Mouse (Mus musculus) layer of hippocampus, postnatal 14 days (tissue): ENCODE data around the gene Il27ra. TPM values are rescaled to one million over a fixed set of nuclear protein-coding genes. Genes with fewer than 3 reads are reported as not detected.
A peak's percentile ranks its signal among the peaks of the same experiment; 100 is the strongest.
"Not testable (repeated sequence)": the region's sequence is repeated elsewhere in the genome, so short reads cannot be mapped to it uniquely, and the experiment has no call there.

ENCODE experiments used
- DNase-seq, 2 experiments: peaks; one replicate each; pipeline ENCODE4 v3.0.0; 2021 to 2022; ENCODE audit warnings: low spot score in 2 of 2, mixed read lengths in 1 of 2
- total RNA-seq, 2 experiments: library from RNA; stranded (reverse); gene quantifications; 2 replicates each; pipeline ENCODE4 v1.2.3; 2021

The Il27ra gene
- total RNA-seq, 2 experiments from 2014 or later, result 1.6 to 1.8 TPM

- DNase-seq, result no peak
These were observed 19.3 kb downstream of the Il27ra start for GRCm38 (mm10) chr8:84023085-84023484.

DNA sequence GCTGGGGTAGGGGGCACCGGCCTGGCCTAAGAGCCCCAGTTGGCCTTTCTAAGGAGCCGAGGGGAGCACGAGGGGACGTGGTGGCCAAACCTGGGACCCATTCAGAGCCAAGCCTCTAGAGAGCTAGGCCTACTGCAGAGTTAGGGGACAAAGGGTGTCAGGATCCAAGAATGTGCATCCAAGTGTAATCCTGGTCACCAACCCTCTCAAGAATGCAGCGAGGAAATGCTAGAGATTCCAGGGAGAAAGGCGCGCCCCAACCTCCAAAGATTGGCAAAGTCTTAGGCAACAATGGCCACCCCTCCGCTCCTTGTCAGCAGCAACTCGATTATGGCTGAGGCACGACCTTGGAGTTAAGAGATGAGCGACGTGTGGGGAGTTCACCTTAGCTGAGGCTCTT lies 20.8 kb downstream of the Il27ra start:
- no peak for DNase-seq

GRCm38 (mm10) chr8:84021096-84021495 lies 21.3 kb downstream of the Il27ra start, which contains the start of gene Palm3:
Gene Palm3, plus strand, starts transcription at chr8:84021471.
- no peak for DNase-seq

- DNase-seq, result no peak
These were observed 22.7 kb downstream of the Il27ra start for GRCm38 (mm10) chr8:84019738-84020137.

DNA sequence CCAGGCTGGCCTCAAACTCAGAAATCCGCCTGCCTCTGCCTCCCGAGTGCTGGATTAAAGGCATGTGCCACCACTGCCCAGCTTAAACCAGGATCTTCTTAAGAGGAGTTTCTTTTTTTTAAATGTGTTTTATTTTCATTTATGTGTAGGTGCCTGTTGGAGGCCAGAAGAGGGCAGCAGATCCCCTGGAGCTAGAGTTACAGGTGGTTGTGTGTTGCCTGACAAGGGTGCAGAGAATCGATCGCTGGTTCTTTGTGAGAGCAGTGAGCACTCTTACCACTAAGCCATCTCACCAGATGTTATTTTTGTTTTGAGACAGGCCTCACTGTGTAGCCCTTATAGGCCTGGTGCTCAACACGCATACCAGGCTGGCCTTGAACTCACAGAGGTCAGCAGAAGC lies 26.6 kb downstream of the Il27ra start:
- no peak for DNase-seq

GRCm38 (mm10) chr8:84012499-84013165 lies 29.8 kb downstream of the Il27ra start:
- DNase-seq, result no peak

DNA sequence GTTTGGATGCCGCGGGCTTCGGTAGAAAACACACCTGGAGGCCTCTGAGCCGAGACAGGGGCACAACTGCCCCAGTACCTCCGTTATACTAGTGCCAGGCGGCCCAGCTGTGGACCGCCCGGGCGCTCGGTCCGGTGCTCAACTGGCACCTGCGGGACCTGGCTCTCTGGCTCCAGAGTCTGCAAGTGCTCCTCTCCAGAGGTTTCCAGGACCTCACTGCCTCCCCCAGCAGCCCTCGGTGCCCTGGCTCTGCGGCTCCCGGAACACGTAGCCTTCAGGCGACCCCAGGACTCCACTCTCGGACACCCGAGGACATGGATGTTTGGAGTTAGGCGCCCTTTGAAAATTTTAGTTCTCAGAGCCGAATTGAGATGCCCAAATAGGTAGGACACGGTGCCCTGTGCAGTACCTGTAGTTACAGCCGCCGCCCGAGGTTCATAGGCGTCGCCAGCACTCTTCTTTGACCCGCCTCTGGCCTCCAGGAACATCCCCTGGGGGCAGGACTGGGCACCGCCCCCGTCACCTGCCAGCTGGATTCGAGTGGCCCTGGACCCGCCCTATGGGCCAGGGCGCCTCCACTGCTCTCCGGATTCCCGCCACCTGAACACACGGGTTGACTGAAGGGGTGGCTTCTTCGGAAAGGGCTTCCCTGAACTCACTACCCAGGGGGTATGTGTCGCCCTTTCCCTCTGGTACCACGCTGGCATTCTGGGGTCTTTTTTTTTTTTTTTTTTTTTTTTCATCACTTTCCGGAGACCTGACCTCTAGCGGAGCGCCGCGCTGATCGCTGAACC lies 30.5 kb downstream of the Il27ra start, which contains the start of gene 2210011C24Rik:
TSS of gene 2210011C24Rik (minus strand) at position 467 of the 794 bp plus-strand sequence.
- DNase-seq, result no peak

- peak in 1 of 2 experiments; percentile 65 for DNase-seq
These were observed 31.5 kb downstream of the Il27ra start for GRCm38 (mm10) chr8:84010625-84011611.

- DNase-seq, result peak; percentile 83 to 85
These were observed 32.5 kb downstream of the Il27ra start for GRCm38 (mm10) chr8:84009876-84010275.

DNA sequence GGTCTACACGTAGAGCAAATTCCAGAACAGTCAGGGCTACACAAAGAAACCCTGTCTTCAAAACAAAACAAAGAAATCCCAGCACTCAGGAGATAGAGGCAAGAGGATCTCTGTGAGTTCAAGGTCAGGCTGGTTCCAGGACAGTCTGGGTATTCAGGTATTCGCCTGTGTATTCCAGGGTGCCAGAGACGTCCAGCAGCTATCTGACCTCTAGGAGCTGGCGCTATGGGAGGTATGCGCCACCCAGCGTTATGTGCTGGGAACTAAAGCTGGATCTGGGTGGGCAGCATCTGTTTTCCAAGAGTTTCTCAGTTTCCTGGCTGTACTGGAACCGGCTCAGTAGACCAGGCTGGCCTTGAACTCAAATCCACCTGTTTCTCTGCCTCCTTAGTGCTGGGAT lies 34.0 kb downstream of the Il27ra start:
- DNase-seq, result no peak

DNA sequence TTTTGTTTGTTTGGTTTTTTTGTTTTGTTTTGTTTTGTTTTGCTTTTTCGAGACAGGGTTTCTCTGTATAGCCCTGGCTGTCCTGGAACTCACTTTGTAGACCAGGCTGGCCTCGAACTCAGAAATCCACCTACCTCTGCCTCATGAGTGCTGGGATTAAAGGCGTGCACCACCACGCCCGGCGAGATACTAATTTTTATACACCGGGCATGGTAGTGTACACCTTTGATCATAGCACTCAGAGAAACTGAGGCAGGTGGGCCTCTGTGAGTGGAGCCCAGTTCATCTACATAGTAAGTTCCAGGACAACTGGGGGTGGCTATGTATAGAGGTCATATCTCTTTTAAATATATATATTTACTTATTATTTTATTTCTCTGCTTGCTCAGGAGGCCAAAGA lies 36.9 kb downstream of the Il27ra start:
- DNase-seq, result not testable (repeated sequence)

- DNase-seq, result peak; percentile 93
These were observed 37.7 kb downstream of the Il27ra start for GRCm38 (mm10) chr8:84004533-84005201.

GRCm38 (mm10) chr8:84003612-84004246 lies 38.7 kb downstream of the Il27ra start:
- DNase-seq, result no peak

GRCm38 (mm10) chr8:84002957-84003611 lies 39.3 kb downstream of the Il27ra start:
- DNase-seq, result no peak

- no peak for DNase-seq
These were observed 40.9 kb downstream of the Il27ra start, which contains the start of gene 1700067K01Rik for GRCm38 (mm10) chr8:84001281-84002000. Gene 1700067K01Rik, plus strand, starts transcription at chr8:84001502.

DNA sequence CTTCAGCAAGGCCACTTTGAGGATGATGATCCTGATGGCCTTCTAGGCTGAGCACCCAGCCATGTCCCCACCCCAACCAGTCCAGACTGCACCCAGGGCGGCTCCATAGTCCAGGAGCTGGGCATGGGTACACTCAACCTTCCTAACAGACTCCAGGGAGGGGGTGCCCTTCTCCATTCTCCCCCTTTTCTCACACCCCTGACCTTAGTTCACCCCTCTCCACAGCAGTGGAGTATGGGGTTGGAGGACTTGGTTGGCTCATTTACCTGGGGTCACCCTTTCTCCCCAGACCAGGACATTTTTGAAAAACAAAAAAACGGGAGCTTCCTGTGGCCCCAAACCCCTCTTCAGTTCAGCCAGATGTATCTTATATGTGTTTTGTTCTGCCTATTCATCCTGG lies 42.6 kb downstream of the Il27ra start:
- DNase-seq, result no peak

DNA sequence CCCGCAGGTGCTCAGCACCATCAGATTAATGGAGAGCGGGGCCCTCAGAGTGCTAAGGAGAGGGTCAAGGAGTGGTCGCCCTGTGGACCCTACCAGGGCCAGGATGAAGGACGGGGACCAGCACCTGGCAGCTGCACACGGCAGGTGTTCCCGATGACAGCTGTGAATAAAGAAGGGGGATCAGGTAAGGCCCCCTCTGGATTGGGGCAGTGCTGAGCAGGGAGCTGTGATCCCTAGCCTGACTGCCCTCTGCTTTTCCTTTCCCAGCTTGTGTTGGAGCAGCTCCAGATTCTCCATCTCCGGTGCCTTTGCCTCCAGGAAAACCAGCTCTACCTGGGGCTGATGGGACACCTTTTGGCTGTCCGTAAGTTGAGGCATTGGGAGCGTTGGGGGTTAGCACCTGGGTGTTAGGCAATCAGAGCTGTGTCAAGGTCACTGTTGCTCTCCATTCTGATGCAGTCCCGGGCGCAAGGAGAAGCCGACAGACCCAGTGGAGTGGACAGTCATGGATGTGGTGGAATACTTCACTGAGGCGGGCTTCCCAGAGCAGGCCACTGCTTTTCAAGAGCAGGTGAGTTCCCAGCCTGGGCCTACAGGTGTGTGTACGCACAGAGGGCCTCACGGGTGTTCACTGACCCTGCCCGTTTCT lies 43.2 kb downstream of the Il27ra start:
- DNase-seq, result no peak
